Mouse (Mus musculus): ENCODE measurements around the gene Wnt9a. TPM values are rescaled to one million over a fixed set of nuclear protein-coding genes. Genes with fewer than 3 reads are reported as not detected.
A peak's percentile ranks its signal among the peaks of the same experiment; 100 is the strongest.

Wnt9a gene
- polyA plus RNA-seq, 1 experiment from 2014 or later: 1.6 TPM

GRCm38 (mm10) chr11:59313029-59313811, 6.5 kb downstream of the Wnt9a start:
- H3K27ac ChIP-seq (replicated peaks; ENCODE audit: low read depth, low read length): no peak overlapping the region
- no peaks in the 10 kb centered on the region for H3K9me3 ChIP-seq (replicated peaks; ENCODE audit: control insufficient read depth, low read length)
- 62% methylated on average over 17 of the region's 17 CpGs for WGBS
- no peak overlapping the region for H3K9ac ChIP-seq (replicated peaks; ENCODE audit: low read length)
- H3K4me1 ChIP-seq (ENCODE audit: control insufficient read depth, insufficient read depth, low read length): peaks cover 18% of the 10 kb centered on the region
- no peak overlapping the region for H3K4me2 ChIP-seq (ENCODE audit: low read depth, low read length)
- DNase-seq (ENCODE audit: low spot score) (no peak), ATAC-seq (replicated peaks; ENCODE audit: insufficient number of reproducible peaks, low FRiP score, low TSS enrichment, low read depth) (no peak)
- peaks cover under 1% of the 10 kb centered on the region for H3K27me3 ChIP-seq (ENCODE audit: control insufficient read depth, insufficient read depth, low read length)
- no peaks in the 10 kb centered on the region for H3K36me3 ChIP-seq (replicated peaks; ENCODE audit: control insufficient read depth, insufficient read depth, low read depth, low read length)
- no peak overlapping the region for H3K4me3 ChIP-seq (ENCODE audit: low read depth, low read length)

GRCm38 (mm10) chr11:59313944-59314343, 7.2 kb downstream of the Wnt9a start:
- H3K4me1 ChIP-seq (ENCODE audit: control insufficient read depth, insufficient read depth, low read length): peaks cover 13% of the 10 kb centered on the region
- DNase-seq (ENCODE audit: low spot score) (no peak), ATAC-seq (replicated peaks; ENCODE audit: insufficient number of reproducible peaks, low FRiP score, low TSS enrichment, low read depth) (no peak)
- no peak overlapping the region for H3K4me3 ChIP-seq (ENCODE audit: low read depth, low read length)
- H3K27ac ChIP-seq (replicated peaks; ENCODE audit: low read depth, low read length): no peak overlapping the region
- H3K27me3 ChIP-seq (ENCODE audit: control insufficient read depth, insufficient read depth, low read length): no peaks in the 10 kb centered on the region; the same call in 1 of the 2 replicates
- H3K9ac ChIP-seq (replicated peaks; ENCODE audit: low read length): no peak overlapping the region
- H3K36me3 ChIP-seq (replicated peaks; ENCODE audit: control insufficient read depth, insufficient read depth, low read depth, low read length): no peaks in the 10 kb centered on the region
- WGBS: 41% methylated on average over 11 of the region's 11 CpGs
- no peaks in the 10 kb centered on the region for H3K9me3 ChIP-seq (replicated peaks; ENCODE audit: control insufficient read depth, low read length)
- H3K4me2 ChIP-seq (ENCODE audit: low read depth, low read length): no peak overlapping the region

- no peak overlapping the region for H3K4me3 ChIP-seq (ENCODE audit: low read depth, low read length)
- DNase-seq (ENCODE audit: low spot score) (peak; percentile 59), ATAC-seq (replicated peaks; ENCODE audit: insufficient number of reproducible peaks, low FRiP score, low TSS enrichment, low read depth) (no peak)
- H3K9ac ChIP-seq (replicated peaks; ENCODE audit: low read length): no peak overlapping the region
- H3K36me3 ChIP-seq (replicated peaks; ENCODE audit: control insufficient read depth, insufficient read depth, low read depth, low read length): no peaks in the 10 kb centered on the region
- H3K9me3 ChIP-seq (replicated peaks; ENCODE audit: control insufficient read depth, low read length): no peaks in the 10 kb centered on the region
- WGBS: 43% methylated on average over 6 of the region's 6 CpGs
- no peak overlapping the region for H3K4me2 ChIP-seq (ENCODE audit: low read depth, low read length)
- H3K27ac ChIP-seq (replicated peaks; ENCODE audit: low read depth, low read length): no peak overlapping the region
- H3K4me1 ChIP-seq (ENCODE audit: control insufficient read depth, insufficient read depth, low read length): peaks cover 8% of the 10 kb centered on the region; the same call in 1 of the 2 replicates
- H3K27me3 ChIP-seq (ENCODE audit: control insufficient read depth, insufficient read depth, low read length): no peaks in the 10 kb centered on the region; the same call in 1 of the 2 replicates
These were observed 9.8 kb downstream of the Wnt9a start for GRCm38 (mm10) chr11:59316517-59316916.

GRCm38 (mm10) chr11:59322988-59323387, 16.3 kb downstream of the Wnt9a start:
- Histone ChIP-seq H3K4me1 (ENCODE audit: control insufficient read depth, insufficient read depth, low read length) (no peaks in the 10 kb centered on the region), H3K4me2 (ENCODE audit: low read depth, low read length) (no peak overlapping the region), H3K36me3 (replicated peaks; ENCODE audit: control insufficient read depth, insufficient read depth, low read depth, low read length) (no peaks in the 10 kb centered on the region), H3K9ac (replicated peaks; ENCODE audit: low read length) (no peak overlapping the region), H3K27me3 (ENCODE audit: control insufficient read depth, insufficient read depth, low read length) (no peaks in the 10 kb centered on the region), H3K4me3 (ENCODE audit: low read depth, low read length) (no peak overlapping the region), H3K9me3 (replicated peaks; ENCODE audit: control insufficient read depth, low read length) (no peaks in the 10 kb centered on the region), H3K27ac (replicated peaks; ENCODE audit: low read depth, low read length) (no peak overlapping the region)
- no peak for ATAC-seq (replicated peaks; ENCODE audit: insufficient number of reproducible peaks, low FRiP score, low TSS enrichment, low read depth)
- 82% methylated on average over 3 of the region's 3 CpGs for WGBS
- DNase-seq (ENCODE audit: low spot score): no peak

DNA sequence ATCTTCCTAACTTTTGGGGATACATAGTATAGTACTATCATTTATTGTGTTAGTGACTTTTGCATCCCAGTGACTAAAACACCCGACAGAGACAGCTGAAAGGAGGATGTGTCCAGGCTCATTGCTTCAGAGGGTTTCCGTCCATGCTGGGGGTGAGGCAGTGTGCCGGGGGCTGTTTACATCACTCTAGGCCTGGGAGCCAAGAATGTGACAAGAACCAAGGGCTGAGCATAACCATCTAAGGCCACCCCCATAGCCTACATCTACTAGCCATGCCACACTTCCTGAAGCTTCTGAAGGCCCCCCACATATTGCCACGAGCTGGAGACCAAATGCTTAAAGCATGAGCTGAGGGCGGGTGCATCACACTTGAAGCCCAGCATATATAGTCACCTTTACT, 18.0 kb downstream of the Wnt9a start:
- H3K27me3 ChIP-seq (ENCODE audit: control insufficient read depth, insufficient read depth, low read length): no peaks in the 10 kb centered on the region
- 77% methylated on average over 5 of the region's 5 CpGs for WGBS
- no peak overlapping the region for H3K27ac ChIP-seq (replicated peaks; ENCODE audit: low read depth, low read length)
- ATAC-seq (replicated peaks; ENCODE audit: insufficient number of reproducible peaks, low FRiP score, low TSS enrichment, low read depth) (no peak), DNase-seq (ENCODE audit: low spot score) (no peak)
- no peak overlapping the region for H3K9ac ChIP-seq (replicated peaks; ENCODE audit: low read length)
- peaks cover 3% of the 10 kb centered on the region; the same call in 1 of the 2 replicates for H3K4me1 ChIP-seq (ENCODE audit: control insufficient read depth, insufficient read depth, low read length)
- no peak overlapping the region for H3K4me2 ChIP-seq (ENCODE audit: low read depth, low read length)
- H3K9me3 ChIP-seq (replicated peaks; ENCODE audit: control insufficient read depth, low read length): no peaks in the 10 kb centered on the region
- no peak overlapping the region for H3K4me3 ChIP-seq (ENCODE audit: low read depth, low read length)
- H3K36me3 ChIP-seq (replicated peaks; ENCODE audit: control insufficient read depth, insufficient read depth, low read depth, low read length): no peaks in the 10 kb centered on the region

- H3K36me3 ChIP-seq (replicated peaks; ENCODE audit: control insufficient read depth, insufficient read depth, low read depth, low read length): no peaks in the 10 kb centered on the region
- H3K27ac ChIP-seq (replicated peaks; ENCODE audit: low read depth, low read length): no peak overlapping the region
- 80% methylated on average over 18 of the region's 18 CpGs for WGBS
- H3K27me3 ChIP-seq (ENCODE audit: control insufficient read depth, insufficient read depth, low read length): no peaks in the 10 kb centered on the region
- no peak for ATAC-seq (replicated peaks; ENCODE audit: insufficient number of reproducible peaks, low FRiP score, low TSS enrichment, low read depth)
- no peak for DNase-seq (ENCODE audit: low spot score)
- no peak overlapping the region for H3K9ac ChIP-seq (replicated peaks; ENCODE audit: low read length)
- H3K4me2 ChIP-seq (ENCODE audit: low read depth, low read length): no peak overlapping the region
- H3K4me1 ChIP-seq (ENCODE audit: control insufficient read depth, insufficient read depth, low read length): peaks cover 3% of the 10 kb centered on the region; the same call in 1 of the 2 replicates
- no peak overlapping the region for H3K4me3 ChIP-seq (ENCODE audit: low read depth, low read length)
- no peaks in the 10 kb centered on the region for H3K9me3 ChIP-seq (replicated peaks; ENCODE audit: control insufficient read depth, low read length)
These were observed 20.9 kb downstream of the Wnt9a start for GRCm38 (mm10) chr11:59327625-59328024.

DNA sequence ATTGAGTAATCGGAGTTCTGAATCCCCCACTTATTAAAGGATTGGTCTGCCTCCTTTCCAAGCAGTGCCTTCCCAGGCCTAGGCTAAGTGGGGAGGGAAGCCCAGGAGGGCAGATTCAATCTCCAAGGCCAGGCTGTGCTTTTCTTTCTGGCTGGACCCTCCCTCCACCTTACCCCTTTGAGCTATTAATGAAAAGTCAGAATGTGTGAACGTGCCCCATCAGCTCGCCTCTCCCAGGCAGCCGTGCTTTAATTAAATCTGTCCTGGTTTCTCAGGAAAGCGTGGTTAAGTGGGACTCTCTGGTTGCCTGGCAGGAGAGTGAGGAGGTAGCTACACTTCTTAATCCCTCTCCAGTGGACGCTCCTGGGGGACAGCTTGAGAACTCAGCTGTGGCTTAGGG, 22.9 kb downstream of the Wnt9a start:
- H3K9me3 ChIP-seq (replicated peaks; ENCODE audit: control insufficient read depth, low read length): no peaks in the 10 kb centered on the region
- DNase-seq (ENCODE audit: low spot score) (no peak), ATAC-seq (replicated peaks; ENCODE audit: insufficient number of reproducible peaks, low FRiP score, low TSS enrichment, low read depth) (no peak)
- no peaks in the 10 kb centered on the region for H3K27me3 ChIP-seq (ENCODE audit: control insufficient read depth, insufficient read depth, low read length)
- H3K9ac ChIP-seq (replicated peaks; ENCODE audit: low read length): no peak overlapping the region
- no peaks in the 10 kb centered on the region for H3K36me3 ChIP-seq (replicated peaks; ENCODE audit: control insufficient read depth, insufficient read depth, low read depth, low read length)
- no peak overlapping the region for H3K4me2 ChIP-seq (ENCODE audit: low read depth, low read length)
- H3K27ac ChIP-seq (replicated peaks; ENCODE audit: low read depth, low read length): no peak overlapping the region
- peaks cover 3% of the 10 kb centered on the region; the same call in 1 of the 2 replicates for H3K4me1 ChIP-seq (ENCODE audit: control insufficient read depth, insufficient read depth, low read length)
- H3K4me3 ChIP-seq (ENCODE audit: low read depth, low read length): no peak overlapping the region
- WGBS: 8% methylated on average over 6 of the region's 6 CpGs

DNA sequence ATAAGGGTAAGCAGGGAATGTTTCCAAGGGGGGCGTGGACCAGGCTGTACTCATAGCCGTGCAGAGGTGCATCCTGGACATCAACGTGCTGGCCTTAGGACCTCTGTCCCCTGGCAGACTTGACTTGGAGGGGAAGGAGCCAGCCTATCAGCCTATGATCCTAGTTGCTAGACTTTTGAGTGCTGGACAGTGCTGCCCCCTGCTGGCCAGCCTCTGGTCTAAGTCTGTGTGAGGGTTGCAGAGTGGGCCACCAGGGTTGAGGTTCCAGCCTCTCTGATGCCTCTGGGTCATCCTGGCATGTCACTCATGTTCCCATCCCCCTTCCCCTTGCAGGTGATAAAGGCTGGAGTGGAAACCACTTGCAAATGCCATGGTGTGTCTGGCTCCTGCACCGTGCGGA, 23.8 kb downstream of the Wnt9a start:
- Histone ChIP-seq H3K4me3 (ENCODE audit: low read depth, low read length) (no peak overlapping the region), H3K4me1 (ENCODE audit: control insufficient read depth, insufficient read depth, low read length) (peaks cover 3% of the 10 kb centered on the region; the same call in 1 of the 2 replicates), H3K27ac (replicated peaks; ENCODE audit: low read depth, low read length) (no peak overlapping the region), H3K27me3 (ENCODE audit: control insufficient read depth, insufficient read depth, low read length) (no peaks in the 10 kb centered on the region), H3K9me3 (replicated peaks; ENCODE audit: control insufficient read depth, low read length) (no peaks in the 10 kb centered on the region), H3K36me3 (replicated peaks; ENCODE audit: control insufficient read depth, insufficient read depth, low read depth, low read length) (no peaks in the 10 kb centered on the region), H3K4me2 (ENCODE audit: low read depth, low read length) (no peak overlapping the region), H3K9ac (replicated peaks; ENCODE audit: low read length) (no peak overlapping the region)
- ATAC-seq (replicated peaks; ENCODE audit: insufficient number of reproducible peaks, low FRiP score, low TSS enrichment, low read depth): peak; percentile 34; the same call in 1 of the 2 replicates
- peak; percentile 85 for DNase-seq (ENCODE audit: low spot score)
- WGBS: 34% methylated on average over 5 of the region's 5 CpGs

All from embryonic facial prominence, embryonic 11.5 days (tissue).